ENCODE assay signal across 10 mouse cellular contexts in genomic region chr3:105815236-105815904, GRCm38 (mm10). TPM values are rescaled to one million over a fixed set of nuclear protein-coding genes. Genes with fewer than 3 reads are reported as not detected.
DNase-seq lines count a peak whose midpoint lies in the region; ATAC-seq lines count a peak whose summit lies in the region.
"Had no signal": no experiment of that assay in that cellular context is flagged by ENCODE, and none has a peak within 500 bp of the region (broad histone marks: within the 10 kb centered on the region; RNA-seq: fewer than 3 reads in every experiment).

No protein-coding gene starts in this region.

- H3K27me3 ChIP-seq in intestine, embryonic 16.5 days (replicated peaks; ENCODE audit: control insufficient read depth, insufficient read depth, low read length): no peaks in the 10 kb centered on the region

- H3K36me3 ChIP-seq in intestine, embryonic 16.5 days (ENCODE audit: control insufficient read depth, insufficient read depth, low read length): no peaks in the 10 kb centered on the region

- H3K27ac ChIP-seq in intestine, embryonic 16.5 days (ENCODE audit: low read length): no peak overlapping the region
- H3K27ac ChIP-seq: gastrocnemius, adult 2 months had no signal

- H3K4me2 ChIP-seq in intestine, embryonic 16.5 days (ENCODE audit: low read depth, low read length): no peak overlapping the region

- H3K9ac ChIP-seq in intestine, embryonic 16.5 days (ENCODE audit: low read depth, low read length): no peak overlapping the region

- ATAC-seq in intestine, embryonic 16.5 days: peak; percentile 77

- 58% methylated on average over 10 of the region's 10 CpGs for WGBS in intestine, embryonic 16.5 days

- no peak overlapping the region for H3K4me3 ChIP-seq in intestine, embryonic 16.5 days (ENCODE audit: low read length)
- H3K4me3 ChIP-seq: gastrocnemius, adult 2 months had no signal

- H3K4me1 ChIP-seq in intestine, embryonic 16.5 days (ENCODE audit: control insufficient read depth, insufficient read depth, low read length): no peaks in the 10 kb centered on the region

- DNase-seq in CD4-positive helper T cell, adult 2 months (ENCODE audit: low read depth, low spot score): peak; percentile 90
- DNase-seq in T-cell, adult 2 months (ENCODE audit: low spot score): peak; percentile 88
- peak; percentile 73 to 74 for DNase-seq in natural killer cell, adult 2 months (ENCODE audit: low spot score in 2 of 2)
- no peak for DNase-seq in urinary bladder, postnatal 36 days (ENCODE audit: low spot score in 2 of 2)
- DNase-seq in adrenal gland, adult 18-20 months (ENCODE audit: low spot score in 2 of 2): no peak
- DNase-seq in cerebellum, postnatal 14 days: no peak
- DNase-seq in yolk sac, embryonic 10.5 days (ENCODE audit: low spot score): no peak

- H3K9me3 ChIP-seq in intestine, embryonic 16.5 days (ENCODE audit: control insufficient read depth, low read length): no peaks in the 10 kb centered on the region

RNA-seq across cellular contexts. Expression of gene Rap1a, which starts 14.2 kb away (rescaled TPM):
- 104 and 107 TPM in 2 replicates for polyA plus RNA-seq in intestine, embryonic 16.5 days (2015; fragmentation: Nextera tagmentation; extraction: Ambion mirVana)
- total RNA-seq in adrenal gland, adult 18-20 months (2021): 100 to 1,000 TPM; 135 to 179 TPM

RNA-seq across cellular contexts. Expression of gene Adora3, which starts 55.3 kb away (rescaled TPM):
- polyA plus RNA-seq in intestine, embryonic 16.5 days (2015; fragmentation: Nextera tagmentation; extraction: Ambion mirVana): 0.36 and 0.72 TPM in 2 replicates
- under 1 TPM; 0.33 to 0.80 TPM for total RNA-seq in adrenal gland, adult 18-20 months (2021)
- total RNA-seq: gastrocnemius, adult 2 months had no signal

RNA-seq across cellular contexts. Expression of gene Tmigd3, which starts 55.3 kb away (rescaled TPM):
- polyA plus RNA-seq in intestine, embryonic 16.5 days (2015; fragmentation: Nextera tagmentation; extraction: Ambion mirVana): 0.79 and 0.89 TPM in 2 replicates
- not detected for total RNA-seq in adrenal gland, adult 18-20 months (2021)
- total RNA-seq: gastrocnemius, adult 2 months had no signal
- polyA plus RNA-seq: stomach, embryonic 14.5 days had no signal

Comparison
In these comparisons a context has a peak if more than half of its experiments do, and no peak if none do; other contexts are left out.
1. DNase-seq: peak in CD4-positive helper T cell, adult 2 months (single experiment), T-cell, adult 2 months (single experiment) and natural killer cell, adult 2 months (2 of 2); none in urinary bladder, postnatal 36 days (0 of 2), adrenal gland, adult 18-20 months (0 of 2), cerebellum, postnatal 14 days (0 of 2) and yolk sac, embryonic 10.5 days (single experiment).